Mouse (Mus musculus) heart, adult 8-10 months (tissue): ENCODE measurements around the gene Mrpl53. TPM values are rescaled to one million over a fixed set of nuclear protein-coding genes. Genes with fewer than 3 reads are reported as not detected.

Experiments used
- DNase-seq: peaks from one replicate; pipeline ENCODE4 v3.0.0; 2022; ENCODE audit warnings: low spot score
- total RNA-seq, 4 experiments: library from RNA; stranded (reverse); gene quantifications; 2 replicates each; pipeline ENCODE4 v1.2.4; 2022

Mrpl53 gene
- total RNA-seq, 4 experiments from 2014 or later: 132 to 143 (median 140) TPM

- DNase-seq: peak; percentile 99
Measured at GRCm38 (mm10) chr6:83120930-83121862, 12.4 kb downstream of the Mrpl53 start, which contains the start of gene Wbp1. TSS of gene Wbp1 (minus strand) at chr6:83121559.

GRCm38 (mm10) chr6:83121863-83122710, 13.2 kb downstream of the Mrpl53 start:
- no peak for DNase-seq

- DNase-seq: no peak
Measured at GRCm38 (mm10) chr6:83122961-83123360, 14.1 kb downstream of the Mrpl53 start.

- peak; percentile 93 for DNase-seq
Measured at GRCm38 (mm10) chr6:83124851-83125312, 16.0 kb downstream of the Mrpl53 start.

- no peak for DNase-seq
Measured at GRCm38 (mm10) chr6:83125331-83125730, 16.5 kb downstream of the Mrpl53 start, which contains the start of gene Ino80b. TSS of gene Ino80b (minus strand) at chr6:83125431.

- DNase-seq: no peak
Measured at GRCm38 (mm10) chr6:83127419-83127818, 18.6 kb downstream of the Mrpl53 start.

GRCm38 (mm10) chr6:83131469-83132034, 22.7 kb downstream of the Mrpl53 start:
- no peak for DNase-seq

GRCm38 (mm10) chr6:83132176-83132919, 23.5 kb downstream of the Mrpl53 start:
- no peak for DNase-seq

- no peak for DNase-seq
Measured at GRCm38 (mm10) chr6:83134226-83134625, 25.4 kb downstream of the Mrpl53 start.

- no peak for DNase-seq
Measured at GRCm38 (mm10) chr6:83134951-83135513, 26.2 kb downstream of the Mrpl53 start, which contains the start of gene Rtkn. TSS of gene Rtkn (plus strand) at chr6:83135463.

GRCm38 (mm10) chr6:83135571-83136161, 26.8 kb downstream of the Mrpl53 start:
- no peak for DNase-seq

- DNase-seq: no peak
Measured at GRCm38 (mm10) chr6:83136291-83136880, 27.5 kb downstream of the Mrpl53 start.

- DNase-seq: no peak
Measured at GRCm38 (mm10) chr6:83136881-83137575, 28.2 kb downstream of the Mrpl53 start.

- DNase-seq: peak; percentile 91
Measured at GRCm38 (mm10) chr6:83137576-83137950, 28.7 kb downstream of the Mrpl53 start.

GRCm38 (mm10) chr6:83138056-83138455, 29.2 kb downstream of the Mrpl53 start:
- no peak for DNase-seq

GRCm38 (mm10) chr6:83140044-83140443, 31.2 kb downstream of the Mrpl53 start:
- DNase-seq: no peak

- no peak for DNase-seq
Measured at GRCm38 (mm10) chr6:83141636-83142035, 32.8 kb downstream of the Mrpl53 start.

GRCm38 (mm10) chr6:83142211-83142731, 33.4 kb downstream of the Mrpl53 start:
- no peak for DNase-seq

- no peak for DNase-seq
Measured at GRCm38 (mm10) chr6:83142886-83143285, 34.0 kb downstream of the Mrpl53 start.
